ENCODE assay signal across 8 mouse cellular contexts in the genomic region with DNA sequence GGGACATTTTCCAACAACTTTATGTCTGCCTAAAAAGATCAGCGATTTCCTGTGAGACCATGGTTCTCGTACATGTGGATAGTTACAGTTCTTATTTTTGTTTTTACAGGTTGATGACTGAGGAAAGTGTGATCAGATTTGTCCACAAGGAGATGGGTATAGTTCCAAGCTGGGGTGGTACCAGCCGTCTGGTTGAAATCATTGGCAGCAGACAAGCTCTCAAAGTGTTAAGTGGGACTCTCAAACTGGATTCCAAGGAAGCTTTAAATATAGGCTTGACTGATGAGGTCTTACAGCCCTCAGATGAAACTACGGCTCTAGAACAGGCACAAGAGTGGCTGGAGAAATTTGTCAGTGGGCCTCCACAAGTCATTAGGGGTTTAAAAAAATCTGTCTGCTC.
"Had no signal": no experiment of that assay in that cellular context is flagged by ENCODE, and none has a peak within 500 bp of the region (broad histone marks: within the 10 kb centered on the region; RNA-seq: fewer than 3 reads in every experiment).

No protein-coding gene starts in this region.

- DNase-seq: kidney, adult 18-20 months; kidney, postnatal 10 days; kidney, postnatal 4 days; liver; liver, embryonic 13.5 days; liver, postnatal 0 days; retina, postnatal 1 day; thymus, postnatal 36 days had no signal
